Mouse (Mus musculus): ENCODE data around the gene Erg. TPM values are rescaled to one million over a fixed set of nuclear protein-coding genes. Genes with fewer than 3 reads are reported as not detected.

The Erg gene
- total and polyA plus RNA-seq, 3 experiments, result 0.11 to 0.81 (median 0.34) TPM

- Histone ChIP-seq H3K36me3 (replicated peaks in 1 of 2; ENCODE audit: control insufficient read depth in 1 of 2, insufficient read depth in 1 of 2, low read length in 1 of 2) (no peaks in the 10 kb centered on the region), H3K27me3 (replicated peaks) (no peaks in the 10 kb centered on the region), H3K4me3 (replicated peaks in 1 of 3; ENCODE audit: low read depth in 2 of 3, low read length in 2 of 3, poor library complexity in 1 of 3) (no peak overlapping the region), H3K79me2 (replicated peaks; ENCODE audit: control insufficient read depth, extremely low read depth, insufficient read depth, poor library complexity, severe bottlenecking) (no peaks in the 10 kb centered on the region), H3K4me2 (ENCODE audit: insufficient read depth, low read depth, poor library complexity, severe bottlenecking) (no peak overlapping the region), H3K9me3 (replicated peaks; ENCODE audit: low read length) (peaks cover 5% of the 10 kb centered on the region), H3K4me1 (ENCODE audit: control insufficient read depth in 1 of 2, insufficient read depth in 2 of 2) (peaks cover 9 to 44% of the 10 kb centered on the region in 2 experiments), H3K9ac (ENCODE audit: insufficient read depth, low read depth) (no peak overlapping the region), H3K27ac (ENCODE audit: insufficient read depth, low read depth) (no peak overlapping the region)
- dilution Hi-C loops (cut with MboI; ENCODE audit: extremely low pct_ligation_motif_present, extremely low pct_unique_long_range_greater_than_20kb, low sequenced_read_pairs) (no loop called here), in situ Hi-C loops (cut with MboI; ENCODE audit: low pct_ligation_motif_present, low pct_unique_long_range_greater_than_20kb, low sequenced_read_pairs) (no loop called here)
- DNase-seq (ENCODE audit: extremely low read depth), result peak; percentile 77
- TF ChIP-seq HCFC1 (IDR thresholded peaks at IDR 0.05; ENCODE audit: low read depth, low read length), result no peak
- TF ChIP-seq NRF1 (IDR thresholded peaks at IDR 0.05; ENCODE audit: low read depth, low read length), result no peak
- peak; percentile 57; the same call in 1 of the 2 replicates for TF ChIP-seq MYC (IDR thresholded peaks at IDR 0.05; ENCODE audit: low read depth, low read length)
- peak; percentile 44; the same call in 1 of the 2 replicates for TF ChIP-seq ETS1 (conservative IDR thresholded peaks at IDR 0.05; ENCODE audit: low read depth, low read length)
- no peak for TF ChIP-seq CHD1 (IDR thresholded peaks at IDR 0.05; ENCODE audit: low read depth, low read length)
- peak; percentile 39; the same call in 1 of the 2 replicates for TF ChIP-seq EP300 (IDR thresholded peaks at IDR 0.05; ENCODE audit: low read length)
- TF ChIP-seq USF1 (IDR thresholded peaks at IDR 0.05; ENCODE audit: low read depth, low read length), result no peak
- no peak for TF ChIP-seq E2F4 (IDR thresholded peaks at IDR 0.05; ENCODE audit: insufficient replicate concordance, low read depth, low read length)
- no peak for TF ChIP-seq ZMIZ1 (IDR thresholded peaks at IDR 0.05; ENCODE audit: low read depth, low read length)
- TF ChIP-seq PAX5 (IDR thresholded peaks at IDR 0.05; ENCODE audit: low read length), result no peak
- TF ChIP-seq KAT2A (IDR thresholded peaks at IDR 0.05; ENCODE audit: insufficient replicate concordance, low read length), result no peak
- TF ChIP-seq MEF2A (IDR thresholded peaks at IDR 0.05; ENCODE audit: borderline replicate concordance, low read depth, low read length), result no peak
- no peak for TF ChIP-seq MAZ (IDR thresholded peaks at IDR 0.05; ENCODE audit: low read depth, low read length)
- no peak for TF ChIP-seq MAX (IDR thresholded peaks at IDR 0.05; ENCODE audit: low read length)
- no peak for TF ChIP-seq ELF1 (IDR thresholded peaks at IDR 0.05; ENCODE audit: low read depth, low read length)
- TF ChIP-seq USF2 (conservative IDR thresholded peaks at IDR 0.05; ENCODE audit: low read depth, low read length), result 0 out of 2 replicates have a peak, but pooled peaks have one; percentile 10
- peak; percentile 61; the same call in 1 of the 2 replicates for TF ChIP-seq IRF4 (IDR thresholded peaks at IDR 0.05; ENCODE audit: low read depth, low read length)
Observed at GRCm38 (mm10) chr16:95384590-95385148, 201.7 kb downstream of the Erg start.

GRCm38 (mm10) chr16:95382251-95382650 lies 204.1 kb downstream of the Erg start:
- H3K9me3 ChIP-seq (replicated peaks; ENCODE audit: low read length), result peaks cover 5% of the 10 kb centered on the region
- dilution Hi-C loops (cut with MboI; ENCODE audit: extremely low pct_ligation_motif_present, extremely low pct_unique_long_range_greater_than_20kb, low sequenced_read_pairs), result no loop called here
- H3K27ac ChIP-seq (ENCODE audit: insufficient read depth, low read depth), result no peak overlapping the region
- no peak overlapping the region for H3K4me2 ChIP-seq (ENCODE audit: insufficient read depth, low read depth, poor library complexity, severe bottlenecking)
- TF ChIP-seq ETS1 (conservative IDR thresholded peaks at IDR 0.05; ENCODE audit: low read depth, low read length) (no peak), NRF1 (IDR thresholded peaks at IDR 0.05; ENCODE audit: low read depth, low read length) (no peak), MEF2A (IDR thresholded peaks at IDR 0.05; ENCODE audit: borderline replicate concordance, low read depth, low read length) (no peak)
- peaks cover 9 to 38% of the 10 kb centered on the region in 2 experiments for H3K4me1 ChIP-seq (ENCODE audit: control insufficient read depth in 1 of 2, insufficient read depth in 2 of 2)
- in situ Hi-C loops (cut with MboI; ENCODE audit: low pct_ligation_motif_present, low pct_unique_long_range_greater_than_20kb, low sequenced_read_pairs), result no loop called here
- no peak overlapping the region for H3K4me3 ChIP-seq (replicated peaks in 1 of 3; ENCODE audit: low read depth in 2 of 3, low read length in 2 of 3, poor library complexity in 1 of 3)
- no peaks in the 10 kb centered on the region for H3K79me2 ChIP-seq (replicated peaks; ENCODE audit: control insufficient read depth, extremely low read depth, insufficient read depth, poor library complexity, severe bottlenecking)
- no peaks in the 10 kb centered on the region for H3K36me3 ChIP-seq (replicated peaks in 1 of 2; ENCODE audit: control insufficient read depth in 1 of 2, insufficient read depth in 1 of 2, low read length in 1 of 2)
- no peaks in the 10 kb centered on the region for H3K27me3 ChIP-seq (replicated peaks)
- no peak overlapping the region for H3K9ac ChIP-seq (ENCODE audit: insufficient read depth, low read depth)
- DNase-seq (ENCODE audit: extremely low read depth), result no peak
